Mouse (Mus musculus): Measurements from ENCODE around the gene Atp8a1. TPM values are rescaled to one million over a fixed set of nuclear protein-coding genes. Genes with fewer than 3 reads are reported as not detected.

The Atp8a1 gene
- total RNA-seq, 2 experiments from 2014 or later: 158 to 197 TPM

DNA sequence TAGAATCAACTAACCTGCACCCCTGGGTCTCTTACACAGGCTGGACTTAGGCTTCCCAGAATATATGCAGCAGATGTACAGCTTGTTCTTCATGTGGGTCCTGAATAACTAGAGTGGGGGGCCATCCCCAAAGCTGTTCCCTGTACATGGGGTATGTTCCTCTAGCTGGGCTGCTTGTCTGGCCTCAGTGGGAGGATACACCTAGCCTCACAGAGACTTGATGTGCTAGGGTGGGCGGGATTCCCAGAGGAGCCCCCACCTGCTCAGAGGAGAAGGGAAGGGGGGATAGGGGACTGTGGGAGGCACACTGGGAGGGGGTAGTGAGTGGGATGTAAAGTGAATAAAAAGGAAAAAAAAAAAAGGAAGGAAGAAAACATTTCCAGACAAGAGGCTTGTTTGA is 147.8 kb downstream of the Atp8a1 start:
- intact Hi-C loops (cut with DNase I): no loop called here
- peak in 1 of 2 experiments; percentile 25 for DNase-seq (ENCODE audit: low spot score in 2 of 2)

DNA sequence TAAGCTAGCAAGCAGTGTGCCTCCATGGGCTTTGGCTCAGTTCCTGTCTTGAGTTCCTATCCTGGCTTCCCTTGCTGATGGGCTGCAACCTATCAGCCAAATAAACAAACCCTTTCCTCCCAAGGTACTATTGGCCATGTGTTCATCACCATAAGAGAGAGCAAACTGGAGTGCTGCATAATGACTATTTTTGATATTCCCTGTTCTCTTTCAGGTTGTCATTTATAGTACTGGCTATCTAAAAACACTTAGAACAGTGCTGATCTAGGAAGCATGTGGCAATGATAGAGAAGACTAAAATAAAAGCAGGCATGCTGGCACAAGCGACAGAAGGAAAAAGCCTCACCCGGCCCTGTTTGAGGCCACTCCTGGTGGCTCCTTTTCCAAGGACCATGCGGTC is 149.1 kb downstream of the Atp8a1 start:
- no peak for DNase-seq (ENCODE audit: low spot score in 2 of 2)
- intact Hi-C loops (cut with DNase I): no loop called here

DNA sequence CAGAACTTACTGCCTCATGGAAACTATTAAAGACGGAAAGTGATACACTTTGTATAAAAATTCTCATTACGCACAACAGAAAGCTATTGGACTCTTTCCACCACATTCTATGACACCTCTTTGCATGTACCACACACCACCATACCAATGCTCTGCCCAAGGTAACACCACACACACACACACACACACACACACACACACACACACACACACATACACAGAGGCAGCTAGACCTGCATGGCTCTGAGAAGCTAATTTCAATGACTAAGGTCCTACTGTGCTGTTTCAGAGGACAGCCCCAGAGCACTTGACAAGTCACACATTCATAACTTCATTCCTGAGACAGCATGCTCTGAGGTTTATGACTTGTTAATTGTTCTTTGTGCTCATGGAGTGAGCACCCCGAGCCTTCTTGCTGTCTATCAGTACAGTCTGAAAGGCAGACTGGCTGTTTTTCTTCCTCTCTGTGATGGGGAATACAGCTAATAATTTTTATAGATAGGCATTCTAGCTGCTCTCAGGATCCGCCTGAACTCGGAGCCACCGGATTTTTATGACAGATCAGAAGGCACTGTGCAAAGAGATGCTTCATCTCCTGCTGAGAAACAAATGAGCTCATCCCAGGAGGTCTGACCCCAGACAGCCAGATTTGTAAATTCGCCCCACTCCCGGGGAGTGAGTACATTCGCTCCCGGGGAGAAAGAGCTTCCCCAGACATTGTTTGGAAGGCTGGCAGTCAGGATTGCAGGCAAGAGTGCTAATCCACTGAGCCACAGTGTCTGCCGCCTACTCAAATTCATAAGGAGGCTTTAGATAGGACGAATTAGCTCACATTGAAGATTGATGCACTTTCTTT is 150.3 kb downstream of the Atp8a1 start:
- DNase-seq (ENCODE audit: low spot score in 2 of 2): peak in 1 of 2 experiments; percentile 36
- intact Hi-C loops (cut with DNase I): no loop called here

DNA sequence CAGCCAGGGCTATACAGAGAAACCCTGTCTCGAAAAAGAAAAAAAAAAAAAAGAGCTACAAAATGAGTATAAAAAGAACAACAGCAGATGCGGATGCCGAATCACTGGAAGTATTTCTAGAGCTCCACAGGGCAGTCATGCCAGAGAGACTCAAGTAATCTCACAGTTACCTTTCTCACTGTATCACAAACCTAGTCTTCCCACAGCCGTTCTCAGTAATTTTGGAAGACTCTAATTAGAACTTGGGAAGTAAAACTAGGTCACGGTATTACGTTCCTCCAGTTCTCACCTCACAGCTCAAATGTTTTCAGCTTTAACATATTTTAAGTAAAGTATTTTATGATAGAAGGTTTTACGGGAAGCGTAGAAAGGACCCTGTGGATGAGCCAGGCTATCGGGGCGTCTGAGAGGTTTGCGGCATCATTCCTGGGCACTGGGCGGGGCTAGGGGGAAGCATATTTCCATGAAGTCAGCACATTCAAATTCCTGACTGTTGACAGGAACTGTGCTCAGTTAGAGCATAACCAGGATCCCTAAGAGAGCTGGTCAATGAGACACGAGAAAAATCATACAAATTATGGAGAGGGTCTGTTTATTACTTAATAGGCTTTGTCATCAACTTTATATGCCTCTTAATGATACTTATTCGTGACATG is 152.1 kb downstream of the Atp8a1 start:
- intact Hi-C loops (cut with DNase I): no loop called here
- DNase-seq (ENCODE audit: low spot score in 2 of 2): no peak

DNA sequence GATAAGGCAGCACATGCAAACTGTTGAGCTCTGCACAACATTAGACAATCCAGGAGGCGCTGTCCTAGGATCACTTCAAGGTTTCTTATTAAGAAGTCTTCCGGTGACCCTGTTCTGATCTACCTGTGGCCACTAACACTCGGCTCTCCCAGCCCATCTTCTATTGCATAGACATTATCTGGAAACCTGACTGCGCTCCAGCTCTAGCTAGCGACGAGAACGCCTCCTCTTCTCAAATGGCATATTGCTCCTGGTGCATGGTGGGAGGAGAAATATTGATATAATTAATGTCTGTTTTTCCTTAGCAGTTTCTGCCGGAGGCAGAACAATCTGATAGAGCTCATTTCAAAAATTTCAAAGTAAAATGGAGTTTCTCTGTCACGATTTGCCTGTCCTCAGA is 156.9 kb downstream of the Atp8a1 start:
- intact Hi-C loops (cut with DNase I): no loop called here
- DNase-seq (ENCODE audit: low spot score in 2 of 2): no peak

DNA sequence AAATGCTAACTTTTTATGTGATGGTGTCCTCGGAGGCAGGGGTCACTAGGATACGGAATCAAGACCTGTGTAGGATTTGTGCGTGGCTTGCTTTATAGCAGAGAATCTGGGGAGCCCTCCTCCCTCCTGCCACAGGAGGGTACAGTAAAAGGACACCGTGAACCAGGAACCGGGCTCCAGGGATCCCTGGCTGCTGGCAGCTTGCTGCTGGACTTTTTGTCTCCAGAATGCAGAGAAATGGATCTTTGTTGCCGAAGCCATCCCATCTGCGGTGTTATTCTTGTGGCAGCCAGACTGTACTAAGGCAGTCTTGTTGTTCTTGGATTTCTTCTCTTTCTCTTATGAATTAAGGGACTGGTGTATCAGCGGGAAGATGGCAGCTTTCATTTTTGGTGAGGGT is 159.2 kb downstream of the Atp8a1 start:
- peak in 1 of 2 experiments; percentile 30 for DNase-seq (ENCODE audit: low spot score in 2 of 2)
- intact Hi-C loops (cut with DNase I): no loop called here

DNA sequence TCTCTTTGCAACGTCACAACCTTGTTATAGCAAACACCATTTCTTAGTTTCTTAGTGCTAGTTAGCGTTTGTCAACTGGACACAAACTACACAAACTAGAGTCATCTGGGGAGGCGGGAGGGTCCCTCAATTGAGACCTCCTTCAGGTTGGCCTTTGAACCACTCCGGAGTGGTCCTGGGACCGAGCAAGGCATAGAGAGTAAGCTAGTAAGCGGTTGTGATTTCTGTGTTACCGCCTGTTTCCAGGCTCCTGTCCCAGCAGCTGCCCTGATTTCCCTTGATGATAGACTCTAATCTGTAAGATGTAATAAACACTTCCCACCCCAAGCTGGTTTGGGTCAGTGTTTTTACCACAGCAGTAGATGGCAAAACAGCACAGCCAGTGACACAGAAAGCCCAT is 161.3 kb downstream of the Atp8a1 start:
- intact Hi-C loops (cut with DNase I): no loop called here
- no peak for DNase-seq (ENCODE audit: low spot score in 2 of 2)

DNA sequence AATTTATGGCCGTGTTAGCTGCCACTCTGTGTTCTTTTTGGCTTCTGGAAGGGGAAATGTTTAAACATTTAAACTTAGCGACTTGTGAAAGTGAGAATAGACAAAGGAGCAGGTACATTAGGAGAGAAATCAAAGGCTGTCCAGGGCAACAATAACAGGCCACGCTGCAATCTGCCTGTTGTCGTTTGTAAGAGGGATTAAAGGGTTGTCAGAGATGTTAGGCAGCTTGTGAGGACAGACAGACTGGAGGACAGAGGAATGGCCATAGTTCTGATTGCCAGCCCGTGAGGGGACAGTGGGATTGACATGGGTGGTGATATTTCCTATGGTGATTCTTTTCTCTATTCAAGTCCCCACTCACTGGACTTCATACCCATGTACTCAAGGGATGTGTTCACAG is 161.8 kb downstream of the Atp8a1 start:
- DNase-seq (ENCODE audit: low spot score in 2 of 2): no peak
- intact Hi-C loops (cut with DNase I): no loop called here

DNA sequence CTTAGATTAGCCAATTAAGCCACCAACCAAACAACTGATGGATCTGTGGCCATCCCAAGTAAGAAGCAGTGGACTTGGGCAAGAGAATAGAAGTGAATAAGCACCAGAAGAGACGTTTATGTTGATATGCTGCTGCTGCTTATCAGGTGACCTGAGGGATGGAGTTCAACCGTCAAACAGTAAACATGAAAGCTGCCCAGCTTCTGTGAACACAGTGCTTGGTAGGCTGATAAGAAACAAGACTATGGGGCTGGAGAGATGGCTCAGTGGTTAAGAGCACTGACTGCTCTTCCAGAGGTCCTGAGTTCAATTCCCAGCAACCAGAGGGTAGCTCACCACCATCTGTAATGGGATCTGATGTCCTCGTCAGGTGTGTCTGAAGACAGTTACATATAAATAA is 168.4 kb downstream of the Atp8a1 start:
- intact Hi-C loops (cut with DNase I): no loop called here

DNA sequence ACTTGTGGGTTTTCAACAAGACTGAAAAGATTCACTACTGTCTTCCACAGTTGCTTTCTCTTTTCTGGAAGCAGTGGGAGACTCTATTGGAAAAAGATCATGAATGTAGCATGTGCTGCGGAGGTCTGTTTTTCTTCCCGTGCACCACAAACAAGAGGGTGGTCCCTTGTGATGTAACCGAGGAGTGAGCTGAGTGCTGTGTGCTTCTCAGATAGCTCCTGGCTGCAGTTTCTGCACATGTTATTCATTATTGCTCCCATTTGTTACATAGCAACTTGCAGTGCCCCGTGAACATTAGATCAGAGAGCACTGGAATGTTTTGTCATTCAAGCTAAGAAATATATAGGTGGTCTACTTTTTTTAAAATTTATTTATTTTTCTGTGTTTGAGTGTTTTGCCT is 174.2 kb downstream of the Atp8a1 start:
- no peak for DNase-seq (ENCODE audit: low spot score in 2 of 2)
- intact Hi-C loops (cut with DNase I): no loop called here

More for the DNA sequence above, 168.4 kb downstream of the Atp8a1 start:
- no peak for DNase-seq (ENCODE audit: low spot score in 2 of 2)

DNA sequence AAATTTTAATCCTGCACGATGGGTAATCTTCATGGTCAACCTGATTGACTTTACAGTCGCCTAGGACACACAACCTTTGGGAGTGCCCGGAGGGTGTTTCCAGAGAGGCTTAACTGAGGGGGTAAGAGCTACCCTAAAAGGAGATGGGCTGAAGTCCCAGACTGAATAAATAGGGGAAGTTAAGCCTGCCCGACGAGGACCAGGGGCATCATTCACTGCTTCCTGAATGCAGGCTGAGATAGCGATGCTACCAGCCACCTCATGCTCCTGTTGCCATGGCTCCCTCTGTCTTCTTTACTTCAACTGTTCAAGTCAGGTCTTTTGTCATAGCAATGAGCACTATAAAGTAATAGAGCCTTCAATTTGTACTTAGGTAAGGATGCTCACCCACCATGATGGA is 177.1 kb downstream of the Atp8a1 start:
- intact Hi-C loops (cut with DNase I): no loop called here
- DNase-seq (ENCODE audit: low spot score in 2 of 2): no peak

DNA sequence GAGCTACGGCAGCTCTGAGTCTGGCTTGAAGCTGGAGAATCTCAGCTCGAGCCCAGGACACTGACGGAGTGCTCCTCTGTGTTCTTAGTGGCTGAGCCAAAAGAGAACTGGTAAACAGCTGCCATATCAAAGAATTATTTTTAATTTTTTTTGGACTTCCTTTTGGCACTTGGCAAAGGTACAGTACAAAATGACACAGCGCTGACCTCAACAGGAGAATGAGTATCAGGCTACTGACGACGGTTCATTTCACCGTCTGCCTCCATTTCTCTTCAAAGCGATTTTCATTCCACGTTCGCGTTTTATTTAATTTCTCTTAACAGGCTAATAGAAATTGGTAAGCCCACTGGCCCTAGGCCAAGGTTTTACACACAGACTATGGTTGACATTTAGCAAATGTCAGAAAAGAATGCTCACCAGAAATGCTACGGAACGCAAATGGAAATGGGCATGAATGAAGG is 177.8 kb downstream of the Atp8a1 start:
- intact Hi-C loops (cut with DNase I): loop anchor here (10.0 kb wide), 1 partner anchor 135 kb away; no protein-coding TSS in a partner anchor
- DNase-seq (ENCODE audit: low spot score in 2 of 2): no peak

DNA sequence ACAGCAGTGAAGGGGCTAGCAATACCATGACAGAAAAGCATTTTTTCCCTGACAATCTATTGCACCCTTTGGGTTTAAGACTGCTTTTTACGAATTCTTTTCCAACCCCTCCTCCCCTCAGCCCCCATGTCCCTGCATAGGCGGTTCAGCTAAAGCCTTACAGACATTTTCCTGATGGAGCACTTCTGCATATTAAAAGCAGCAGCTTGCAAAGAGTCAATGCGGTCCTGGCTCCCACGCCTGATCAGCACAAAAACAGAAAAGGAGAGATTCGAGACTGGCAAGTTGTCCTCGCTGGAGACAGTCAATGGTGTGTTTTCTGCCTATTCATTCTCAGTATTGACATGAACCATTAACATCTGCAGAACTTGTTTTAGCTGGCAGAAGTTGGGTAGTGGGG is 184.5 kb downstream of the Atp8a1 start:
- no peak for DNase-seq (ENCODE audit: low spot score in 2 of 2)
- intact Hi-C loops (cut with DNase I): loop anchor here (10.0 kb wide), 1 partner anchor 128 kb away; no protein-coding TSS in a partner anchor

DNA sequence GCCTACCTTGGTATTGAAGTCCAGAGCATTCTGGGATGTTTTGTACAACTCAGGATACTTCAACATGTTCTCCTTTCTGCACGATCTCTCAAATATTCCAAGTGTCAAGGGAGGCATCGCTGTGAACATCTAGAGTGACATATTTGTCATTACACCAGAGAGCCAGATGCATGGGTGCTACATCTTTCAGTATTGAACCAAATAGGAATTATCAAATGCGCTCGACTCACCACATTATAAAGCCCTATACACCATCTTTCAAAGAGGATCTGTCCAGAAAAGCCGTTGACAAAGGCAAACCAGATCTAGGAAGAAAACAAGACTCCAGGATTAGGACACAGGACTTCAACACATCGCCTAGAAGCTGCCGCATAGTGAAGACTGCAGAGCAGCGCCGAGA is 187.4 kb downstream of the Atp8a1 start:
- intact Hi-C loops (cut with DNase I): loop anchor here (10.0 kb wide), 1 partner anchor 125 kb away; no protein-coding TSS in a partner anchor
- no peak for DNase-seq (ENCODE audit: low spot score in 2 of 2)

DNA sequence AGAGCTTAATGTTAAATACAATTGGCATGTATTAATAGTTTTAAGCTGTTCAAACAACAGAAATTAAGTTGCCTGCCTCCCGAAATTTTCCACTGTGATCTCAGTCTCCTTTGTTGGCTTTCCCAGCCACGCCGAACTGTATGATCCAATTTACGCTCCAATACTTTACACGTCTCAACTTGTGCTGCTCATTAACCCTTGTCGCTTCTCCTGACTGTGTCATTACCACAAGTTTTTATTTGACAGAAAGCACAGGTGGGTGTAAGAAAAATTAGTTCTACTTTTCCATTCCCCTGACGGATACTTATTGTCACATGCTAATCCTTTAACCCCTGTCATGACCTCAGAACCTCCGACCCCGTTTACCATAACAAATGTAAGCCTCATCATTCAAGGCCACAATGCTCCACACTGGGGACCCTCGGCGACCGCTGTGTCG is 190.4 kb downstream of the Atp8a1 start:
- intact Hi-C loops (cut with DNase I): no loop called here
- DNase-seq (ENCODE audit: low spot score in 2 of 2): no peak

DNA sequence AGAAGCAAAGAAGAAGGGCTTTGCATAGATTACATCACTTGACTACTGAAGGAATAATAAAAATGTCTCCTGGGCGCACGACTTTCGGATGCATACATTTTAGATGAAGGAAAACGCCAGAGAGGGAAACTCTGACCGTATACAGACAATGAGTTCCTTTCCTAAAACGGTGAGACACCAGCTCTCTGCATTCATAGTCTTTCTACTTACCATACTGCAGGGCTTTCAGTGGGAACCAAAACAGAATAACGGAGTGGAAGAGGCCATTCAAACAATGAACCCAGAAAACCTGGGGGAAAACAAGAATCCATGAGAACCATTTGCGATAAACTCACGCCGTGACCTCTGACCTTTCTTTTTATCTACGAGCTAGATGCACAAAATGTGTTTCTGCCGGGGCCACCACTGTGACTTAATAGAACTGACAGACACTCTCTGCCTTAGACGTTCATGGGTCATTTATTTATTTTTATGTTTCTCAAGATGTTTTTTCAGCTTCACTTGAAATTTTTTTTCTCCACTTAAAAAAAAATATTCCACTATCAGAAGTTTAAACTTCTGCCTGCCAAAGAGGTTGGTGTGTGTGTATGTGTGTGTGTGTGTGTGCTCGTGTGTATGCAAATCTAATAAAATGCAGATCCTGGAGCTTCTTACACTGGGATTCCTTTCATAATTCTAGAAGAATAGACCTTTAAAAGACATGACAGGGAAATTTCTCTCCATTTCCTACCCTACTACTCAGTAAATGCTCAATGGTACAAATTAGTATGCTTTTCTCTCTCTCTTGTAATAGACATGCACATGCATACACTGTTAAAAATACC is 191.3 kb downstream of the Atp8a1 start:
- DNase-seq (ENCODE audit: low spot score in 2 of 2): no peak
- intact Hi-C loops (cut with DNase I): no loop called here

DNA sequence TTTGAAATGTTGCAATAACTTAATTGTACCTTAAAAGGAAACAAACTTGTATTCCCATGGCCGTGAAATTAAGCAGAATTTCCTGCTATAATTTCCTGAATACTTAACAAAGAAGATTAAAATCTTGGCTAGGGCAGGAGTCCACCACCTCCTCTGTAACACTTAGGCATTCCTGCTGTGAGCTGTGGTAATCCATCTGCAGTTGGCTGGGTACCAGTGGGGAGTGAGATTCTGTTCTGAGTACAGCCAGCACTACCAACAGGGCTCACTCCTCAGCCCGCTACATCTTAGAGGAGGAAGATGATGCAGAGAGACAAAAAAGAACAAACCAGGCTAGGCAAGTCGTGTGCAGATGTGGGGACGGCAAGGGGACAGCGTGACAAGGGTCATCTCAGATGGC is 192.7 kb downstream of the Atp8a1 start:
- intact Hi-C loops (cut with DNase I): no loop called here
- DNase-seq (ENCODE audit: low spot score in 2 of 2): peak; percentile 20 to 36

DNA sequence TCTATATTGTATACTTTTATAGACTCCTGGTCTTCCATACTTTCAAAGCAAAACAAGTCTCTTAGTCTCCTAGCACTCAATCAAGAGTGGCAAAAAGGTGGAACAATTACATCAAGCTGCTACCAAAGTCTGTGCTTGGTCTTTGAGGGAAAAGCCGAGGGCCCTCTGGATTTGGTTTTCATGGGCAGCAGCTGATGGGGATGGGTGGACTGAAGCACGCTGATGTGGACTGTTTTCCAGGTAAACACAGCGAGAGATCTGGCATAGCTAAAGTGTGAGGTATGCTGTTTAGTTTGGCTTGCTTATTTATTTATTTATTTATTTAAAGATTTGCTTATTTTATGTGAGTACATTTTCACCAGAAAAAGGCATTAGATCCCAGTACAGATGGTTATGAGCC is 193.7 kb downstream of the Atp8a1 start:
- DNase-seq (ENCODE audit: low spot score in 2 of 2): no peak
- intact Hi-C loops (cut with DNase I): no loop called here

DNA sequence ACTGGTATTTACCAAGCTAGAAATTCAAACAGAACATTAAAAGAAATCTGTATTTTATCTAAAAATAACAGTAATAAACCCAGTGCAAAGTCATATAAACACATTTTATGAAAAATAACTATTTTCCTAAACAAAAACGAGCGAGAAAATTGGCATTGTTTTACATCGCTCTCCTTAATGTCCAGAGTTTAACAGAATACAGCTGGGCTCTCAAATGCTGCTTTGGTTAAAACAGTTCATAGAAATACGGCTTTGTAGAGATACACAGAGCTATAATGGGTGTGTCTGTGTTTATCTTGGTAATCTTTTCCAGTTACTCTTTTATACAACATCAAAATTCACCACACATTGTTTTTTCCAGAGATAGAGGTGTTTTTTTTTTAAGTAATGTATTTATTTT is 194.8 kb downstream of the Atp8a1 start:
- intact Hi-C loops (cut with DNase I): no loop called here

DNA sequence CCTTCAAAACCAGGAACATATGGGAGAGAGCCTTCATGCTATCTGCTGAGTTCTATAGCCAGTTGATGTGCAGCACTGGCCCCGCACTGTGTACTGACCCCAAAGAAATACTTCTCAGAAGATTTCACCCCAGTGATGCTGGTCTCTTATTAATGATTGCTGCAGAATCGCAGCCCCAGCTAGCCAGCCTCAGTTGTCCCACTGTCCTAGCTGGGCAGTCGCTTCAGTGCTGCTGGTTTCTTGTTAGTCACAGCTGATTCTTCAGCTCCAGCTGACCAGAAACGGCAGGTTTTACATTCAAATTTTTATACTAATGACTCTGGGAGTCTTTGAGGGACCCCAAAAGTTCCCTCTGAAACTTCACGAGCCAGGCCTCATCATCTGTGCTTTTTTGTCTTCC is 197.2 kb downstream of the Atp8a1 start:
- intact Hi-C loops (cut with DNase I): no loop called here
- DNase-seq (ENCODE audit: low spot score in 2 of 2): no peak

More for the DNA sequence above, 194.8 kb downstream of the Atp8a1 start:
- DNase-seq (ENCODE audit: low spot score in 2 of 2): no peak
